Mouse (Mus musculus) forebrain, embryonic 10.5 days (tissue): ENCODE measurements around the gene Hsf2bp. TPM values are rescaled to one million over a fixed set of nuclear protein-coding genes. Genes with fewer than 3 reads are reported as not detected.

Experiments used
- DNase-seq: peaks from one replicate; pipeline ENCODE4 v3.0.0-alpha.2; 2017; ENCODE audit warnings: low spot score; ENCODE audit errors: extremely low spot score
- H3K27ac ChIP-seq: fragments of 300-500 bp; sonication (generic); 2 replicates; pipeline ENCODE4 v1.5.1; 2016; ENCODE audit warnings: mild to moderate bottlenecking
- H3K27me3 ChIP-seq: fragments of 300-500 bp; sonication (generic); 2 replicates; pipeline ENCODE4 v1.6.1; 2016; ENCODE audit warnings: mild to moderate bottlenecking; ENCODE audit not compliant: poor library complexity, severe bottlenecking
- H3K36me3 ChIP-seq: fragments of 300-500 bp; sonication (generic); replicated peaks from 2 replicates; pipeline ENCODE4 v1.6.1; 2016; ENCODE audit warnings: mild to moderate bottlenecking, moderate library complexity
- H3K4me1 ChIP-seq: fragments of 300-500 bp; sonication (generic); 2 replicates; pipeline ENCODE4 v1.6.1; 2016
- H3K4me3 ChIP-seq: fragments of 300-500 bp; sonication (generic); 2 replicates; pipeline ENCODE4 v1.5.1; 2016; ENCODE audit warnings: mild to moderate bottlenecking, moderate library complexity
- H3K9me3 ChIP-seq: fragments of 300-500 bp; sonication (generic); 2 replicates; pipeline ENCODE4 v1.6.1; 2016; ENCODE audit warnings: mild to moderate bottlenecking, moderate library complexity
- WGBS: fragments of 180-500 bp; shearing (Covaris S2); methylation state at CpG from one replicate; pipeline ENCODE4 v1.1.7; 2016; 5-methylcytosine and 5-hydroxymethylcytosine counted together
- polyA plus RNA-seq: library from polyadenylated mRNA; unstranded; fragments of >200 nt; fragmentation: Nextera tagmentation; extraction: Ambion mirVana; gene quantifications from 2 replicates; pipeline ENCODE4 v1.2.1, GENCODE M21; 2016

The Hsf2bp gene
- polyA plus RNA-seq, 1 experiment from 2014 or later: 0.52 TPM

DNA sequence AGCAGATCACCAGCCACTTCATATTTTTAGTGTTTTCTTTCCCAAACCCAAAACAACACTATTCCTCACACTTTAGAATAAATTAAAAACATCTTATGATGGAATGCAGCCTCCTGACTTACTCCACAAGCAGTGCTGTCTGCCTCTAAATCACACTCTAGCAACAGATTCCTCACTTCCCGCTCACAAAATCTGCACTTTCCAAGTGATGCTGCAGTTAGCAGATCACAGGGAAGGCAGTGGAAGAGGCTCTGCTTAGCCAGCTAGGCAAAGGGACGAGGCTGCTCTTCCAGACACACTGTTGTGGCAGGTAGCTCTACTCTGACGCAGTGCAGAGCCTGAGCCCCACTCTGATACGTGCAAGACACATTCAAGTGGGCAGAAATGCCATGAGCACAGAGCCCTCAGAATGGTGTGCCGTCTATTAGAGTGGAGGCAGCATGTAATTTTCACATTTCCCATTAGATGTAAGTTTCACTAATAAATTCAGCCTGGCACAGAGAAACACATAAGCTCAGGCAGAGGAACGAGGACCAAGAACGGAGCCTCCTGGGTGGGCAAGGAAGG is 62.4 kb downstream of the Hsf2bp start:
- no peaks in the 10 kb centered on the region for H3K27me3 ChIP-seq
- no peak for DNase-seq
- no peaks in the 10 kb centered on the region for H3K4me1 ChIP-seq
- no peaks in the 10 kb centered on the region for H3K36me3 ChIP-seq
- H3K27ac ChIP-seq: no peak overlapping the region
- WGBS: 88% methylated on average over 7 of the region's 7 CpGs
- no peaks in the 10 kb centered on the region for H3K9me3 ChIP-seq
- no peak overlapping the region for H3K4me3 ChIP-seq

DNA sequence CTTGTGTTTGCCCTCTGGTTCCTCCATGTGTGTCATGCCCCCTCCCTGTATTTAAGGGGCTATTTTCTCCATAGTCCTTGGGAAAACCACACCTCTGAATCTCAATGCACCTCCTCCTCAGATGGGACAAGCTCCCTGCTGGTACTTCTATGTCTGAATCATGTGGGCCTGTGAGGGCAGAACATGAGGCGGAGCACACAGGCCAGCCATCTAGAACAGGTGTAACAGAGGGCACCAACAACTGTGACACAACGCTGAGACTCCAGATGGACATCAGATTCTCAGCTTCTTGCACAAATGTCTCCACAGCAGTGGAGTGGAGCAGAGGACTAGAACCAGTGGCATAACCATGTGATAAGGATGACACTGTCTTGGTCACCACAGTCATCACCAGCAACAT is 65.3 kb downstream of the Hsf2bp start:
- no peak overlapping the region for H3K27ac ChIP-seq
- H3K4me1 ChIP-seq: peaks cover 1% of the 10 kb centered on the region; the same call in 1 of the 2 replicates
- no peak overlapping the region for H3K4me3 ChIP-seq
- no peaks in the 10 kb centered on the region for H3K9me3 ChIP-seq
- H3K36me3 ChIP-seq: no peaks in the 10 kb centered on the region
- WGBS: 85% methylated on average over 2 of the region's 2 CpGs
- H3K27me3 ChIP-seq: no peaks in the 10 kb centered on the region
- DNase-seq: no peak

DNA sequence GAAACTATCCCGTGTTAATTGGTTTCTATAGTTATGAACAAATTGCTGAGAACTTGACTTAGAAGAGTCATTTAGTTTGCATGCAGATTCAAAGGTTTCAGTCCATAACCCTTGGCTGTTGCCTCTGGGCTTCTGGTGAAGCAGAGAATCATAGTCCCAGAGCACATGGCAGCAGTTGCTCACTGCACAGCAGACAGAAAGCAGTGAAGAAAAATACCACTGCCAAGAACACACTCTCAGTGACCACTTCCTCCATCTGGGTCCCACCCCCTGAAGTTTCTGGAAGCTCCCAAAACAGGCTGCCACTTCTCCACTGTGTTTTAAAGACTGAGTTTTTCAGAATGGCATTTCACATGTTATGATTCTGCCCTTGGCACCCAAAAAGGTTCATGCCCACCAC is 67.3 kb downstream of the Hsf2bp start:
- peaks cover 11% of the 10 kb centered on the region; the same call in 1 of the 2 replicates for H3K4me1 ChIP-seq
- H3K27me3 ChIP-seq: no peaks in the 10 kb centered on the region
- H3K36me3 ChIP-seq: no peaks in the 10 kb centered on the region
- 94% methylated on average over 1 of the region's 1 CpGs for WGBS
- H3K27ac ChIP-seq: no peak overlapping the region
- no peak overlapping the region for H3K4me3 ChIP-seq
- H3K9me3 ChIP-seq: no peaks in the 10 kb centered on the region
- DNase-seq: no peak

DNA sequence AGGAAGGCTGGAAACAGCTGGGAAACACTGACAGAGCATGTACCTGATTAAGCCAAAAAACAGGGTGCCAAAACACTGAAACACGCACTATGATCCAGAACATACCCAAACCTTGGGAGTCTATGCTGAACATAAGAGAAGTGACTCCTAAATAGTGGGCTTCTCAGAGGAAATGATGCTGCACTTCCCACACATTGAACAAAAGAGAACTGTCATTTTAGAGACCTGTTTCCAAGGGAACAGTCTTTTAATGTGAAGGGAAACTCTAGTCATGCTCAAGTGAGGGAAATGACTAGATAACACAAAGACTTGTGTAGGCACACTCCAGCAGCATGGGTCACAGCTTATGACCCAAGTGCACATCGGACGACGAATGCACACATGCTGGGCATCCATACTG is 68.8 kb downstream of the Hsf2bp start:
- no peaks in the 10 kb centered on the region for H3K36me3 ChIP-seq
- WGBS: 95% methylated on average over 4 of the region's 4 CpGs
- H3K27ac ChIP-seq: no peak overlapping the region
- H3K4me1 ChIP-seq: peaks cover 11% of the 10 kb centered on the region; the same call in 1 of the 2 replicates
- no peak overlapping the region for H3K4me3 ChIP-seq
- H3K9me3 ChIP-seq: no peaks in the 10 kb centered on the region
- no peak for DNase-seq
- no peaks in the 10 kb centered on the region for H3K27me3 ChIP-seq

DNA sequence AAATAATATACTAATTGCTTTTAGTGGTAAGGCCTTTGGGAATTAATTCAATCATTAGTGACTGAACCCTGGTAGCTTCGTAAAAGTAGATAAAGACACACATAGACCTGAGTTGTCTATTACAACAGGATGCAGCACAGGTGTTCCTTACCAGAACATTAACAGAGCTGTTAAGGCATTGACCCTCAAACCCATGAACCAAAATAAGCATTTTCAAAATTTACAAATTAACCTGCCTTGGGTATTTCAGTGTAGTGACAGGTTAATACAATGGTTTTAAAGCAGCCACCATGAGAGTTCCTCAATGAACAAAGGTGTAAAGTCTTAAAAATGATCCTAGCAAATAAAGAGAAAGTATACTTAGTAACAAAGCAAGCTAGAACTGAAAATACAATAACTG is 69.6 kb downstream of the Hsf2bp start:
- Histone ChIP-seq H3K9me3 (no peaks in the 10 kb centered on the region), H3K27me3 (no peaks in the 10 kb centered on the region), H3K4me1 (peaks cover 11% of the 10 kb centered on the region; the same call in 1 of the 2 replicates), H3K27ac (no peak overlapping the region), H3K4me3 (no peak overlapping the region), H3K36me3 (no peaks in the 10 kb centered on the region)
- 98% methylated on average over 1 of the region's 1 CpGs for WGBS
- no peak for DNase-seq

DNA sequence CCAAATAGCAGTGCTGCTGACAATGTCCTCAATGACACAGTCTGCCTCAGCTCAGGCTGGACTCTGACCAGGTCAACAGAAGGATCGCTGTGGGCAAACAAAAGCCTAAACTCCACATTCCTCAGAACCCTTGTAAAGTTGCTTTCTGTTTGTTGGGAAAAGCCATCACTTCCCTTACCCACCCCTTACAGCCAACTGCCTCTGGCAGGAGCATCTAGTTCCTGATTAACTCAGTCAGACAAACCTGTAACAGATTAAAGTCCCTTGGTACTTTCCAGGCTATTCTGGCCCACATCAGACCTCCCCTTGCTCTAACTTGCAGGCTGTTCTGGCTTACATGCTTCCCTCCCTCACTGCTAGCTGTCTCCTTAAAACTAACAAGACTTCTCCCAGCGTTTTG is 70.5 kb downstream of the Hsf2bp start:
- no peak overlapping the region for H3K4me3 ChIP-seq
- H3K9me3 ChIP-seq: no peaks in the 10 kb centered on the region
- no peak for DNase-seq
- H3K36me3 ChIP-seq: no peaks in the 10 kb centered on the region
- no peaks in the 10 kb centered on the region for H3K27me3 ChIP-seq
- no peak overlapping the region for H3K27ac ChIP-seq
- 41% methylated on average over 2 of the region's 2 CpGs for WGBS
- peaks cover 11% of the 10 kb centered on the region; the same call in 1 of the 2 replicates for H3K4me1 ChIP-seq

DNA sequence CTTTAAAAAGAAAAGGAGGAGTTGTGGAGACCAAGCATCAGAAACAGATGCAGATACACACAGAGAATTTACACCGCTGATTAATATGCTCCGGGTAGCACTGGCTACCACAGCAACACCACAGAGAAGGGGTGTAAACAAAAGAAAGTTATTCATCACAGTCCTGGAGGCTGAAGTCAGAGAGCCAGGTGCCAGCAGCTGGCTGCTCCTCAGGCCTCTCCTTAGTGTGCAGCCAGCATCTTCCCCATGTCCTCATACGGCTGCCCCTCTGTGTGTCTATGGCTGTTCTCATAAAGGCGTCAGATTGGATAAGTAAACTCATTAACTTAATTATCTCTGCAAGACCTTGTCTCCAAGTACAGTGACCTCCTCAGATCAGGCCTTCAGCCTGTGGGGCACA is 73.2 kb downstream of the Hsf2bp start:
- 92% methylated on average over 4 of the region's 4 CpGs for WGBS
- H3K27me3 ChIP-seq: no peaks in the 10 kb centered on the region
- no peaks in the 10 kb centered on the region for H3K9me3 ChIP-seq
- H3K4me1 ChIP-seq: peaks cover 11% of the 10 kb centered on the region; the same call in 1 of the 2 replicates
- H3K36me3 ChIP-seq: no peaks in the 10 kb centered on the region
- no peak overlapping the region for H3K4me3 ChIP-seq
- DNase-seq: no peak
- H3K27ac ChIP-seq: no peak overlapping the region

DNA sequence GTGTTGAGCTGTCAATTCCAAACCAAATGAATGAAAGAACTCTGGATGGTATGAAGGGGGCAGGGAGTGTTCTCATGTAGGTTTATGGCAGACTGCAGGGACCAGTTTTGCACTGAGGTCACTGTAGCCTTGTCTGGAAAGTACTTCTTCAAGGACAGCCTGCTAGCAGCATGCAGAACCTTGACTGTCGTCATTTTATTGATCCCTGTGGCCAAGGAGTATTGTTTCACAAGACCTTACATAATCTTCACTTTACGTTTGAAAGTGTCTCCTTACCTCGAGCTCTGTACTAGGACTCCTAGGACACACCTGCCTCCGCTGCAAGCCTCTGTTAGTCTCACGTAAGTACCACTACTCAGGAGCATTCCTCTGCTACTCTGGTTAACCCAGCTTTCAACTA is 73.9 kb downstream of the Hsf2bp start:
- Histone ChIP-seq H3K9me3 (no peaks in the 10 kb centered on the region), H3K4me1 (peaks cover 11% of the 10 kb centered on the region; the same call in 1 of the 2 replicates), H3K27me3 (no peaks in the 10 kb centered on the region), H3K27ac (no peak overlapping the region), H3K36me3 (no peaks in the 10 kb centered on the region), H3K4me3 (no peak overlapping the region)
- 84% methylated on average over 5 of the region's 5 CpGs for WGBS
- DNase-seq: no peak

DNA sequence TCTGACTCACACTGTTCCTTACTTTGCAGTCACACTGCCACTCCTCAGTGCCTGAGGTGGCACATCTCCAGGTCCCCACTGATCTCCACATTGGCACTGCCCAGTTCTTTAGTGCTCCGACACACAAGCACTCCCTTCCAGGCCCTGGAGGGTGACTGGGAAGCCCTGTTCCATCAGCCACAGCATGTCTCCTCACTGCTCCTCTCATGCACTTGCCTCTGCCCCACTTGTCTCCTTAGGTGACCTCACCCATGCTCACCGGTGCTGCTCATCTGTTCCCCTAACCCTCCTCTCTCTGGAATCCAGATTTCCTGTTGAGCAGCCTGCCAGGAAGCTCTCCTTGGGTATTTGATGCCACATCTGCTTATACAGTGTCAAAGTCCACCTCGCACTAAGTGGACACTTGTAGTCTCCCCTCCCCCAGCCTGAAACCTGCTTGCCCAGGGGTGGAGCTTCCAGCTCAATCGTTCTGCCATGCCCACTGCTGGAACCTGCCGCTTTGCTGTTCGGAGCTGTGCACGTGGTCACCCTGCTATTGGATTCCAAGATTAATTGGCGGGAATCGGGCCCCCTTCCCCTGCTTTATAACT is 81.5 kb downstream of the Hsf2bp start:
- Histone ChIP-seq H3K27me3 (no peaks in the 10 kb centered on the region), H3K4me1 (no peaks in the 10 kb centered on the region), H3K4me3 (no peak overlapping the region), H3K36me3 (no peaks in the 10 kb centered on the region), H3K9me3 (no peaks in the 10 kb centered on the region; the same call in 1 of the 2 replicates), H3K27ac (no peak overlapping the region)
- 88% methylated on average over 9 of the region's 9 CpGs for whole genome bisulfite sequencing
- no peak for DNase-seq

DNA sequence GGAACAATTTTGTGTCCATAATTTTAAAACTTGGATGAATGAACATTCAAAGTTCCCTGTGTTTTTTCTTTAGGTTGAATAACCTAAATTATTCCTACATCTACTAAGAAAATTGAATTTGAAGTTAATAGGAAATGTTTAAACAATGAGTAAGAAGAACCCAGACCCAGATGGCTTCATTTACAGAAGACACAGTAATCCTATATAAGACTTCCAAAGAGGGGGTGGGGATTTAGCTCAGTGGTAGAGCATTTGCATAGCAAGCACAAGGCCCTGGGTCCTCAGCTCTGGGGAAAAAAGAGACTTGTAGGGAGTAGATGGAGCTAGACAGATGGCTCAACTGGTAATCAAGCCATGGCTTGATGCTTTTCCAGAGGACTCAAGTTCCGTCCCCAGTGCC is 87.1 kb downstream of the Hsf2bp start:
- no peaks in the 10 kb centered on the region for H3K27me3 ChIP-seq
- H3K4me1 ChIP-seq: no peaks in the 10 kb centered on the region
- H3K36me3 ChIP-seq: no peaks in the 10 kb centered on the region
- H3K9me3 ChIP-seq: no peaks in the 10 kb centered on the region
- H3K4me3 ChIP-seq: no peak overlapping the region
- no peak overlapping the region for H3K27ac ChIP-seq
- 79% methylated on average over 1 of the region's 1 CpGs for WGBS
- no peak for DNase-seq

DNA sequence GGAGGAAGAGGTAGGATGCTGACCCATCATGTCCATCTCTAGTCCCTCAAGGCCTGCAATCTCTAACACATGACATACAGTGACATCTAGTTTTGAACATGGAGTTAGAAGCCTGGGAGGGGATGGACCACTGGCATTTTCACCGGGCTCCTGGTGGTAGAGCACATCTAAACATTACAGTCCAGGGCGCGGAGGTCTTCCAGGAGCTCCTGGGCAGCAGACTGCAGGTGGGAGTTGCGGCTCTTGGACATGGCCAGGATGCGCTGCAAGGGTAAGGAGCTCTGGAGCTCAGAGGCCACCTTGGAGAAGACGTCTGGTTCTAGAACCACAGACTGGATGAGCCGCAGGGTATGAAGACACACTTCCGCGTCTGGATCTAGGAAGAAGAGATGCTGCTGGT is 89.7 kb downstream of the Hsf2bp start:
- DNase-seq: no peak
- no peak overlapping the region for H3K4me3 ChIP-seq
- no peaks in the 10 kb centered on the region for H3K9me3 ChIP-seq
- H3K36me3 ChIP-seq: no peaks in the 10 kb centered on the region
- WGBS: 94% methylated on average over 9 of the region's 9 CpGs
- peaks cover 5% of the 10 kb centered on the region; the same call in 1 of the 2 replicates for H3K4me1 ChIP-seq
- H3K27ac ChIP-seq: no peak overlapping the region
- H3K27me3 ChIP-seq: no peaks in the 10 kb centered on the region

DNA sequence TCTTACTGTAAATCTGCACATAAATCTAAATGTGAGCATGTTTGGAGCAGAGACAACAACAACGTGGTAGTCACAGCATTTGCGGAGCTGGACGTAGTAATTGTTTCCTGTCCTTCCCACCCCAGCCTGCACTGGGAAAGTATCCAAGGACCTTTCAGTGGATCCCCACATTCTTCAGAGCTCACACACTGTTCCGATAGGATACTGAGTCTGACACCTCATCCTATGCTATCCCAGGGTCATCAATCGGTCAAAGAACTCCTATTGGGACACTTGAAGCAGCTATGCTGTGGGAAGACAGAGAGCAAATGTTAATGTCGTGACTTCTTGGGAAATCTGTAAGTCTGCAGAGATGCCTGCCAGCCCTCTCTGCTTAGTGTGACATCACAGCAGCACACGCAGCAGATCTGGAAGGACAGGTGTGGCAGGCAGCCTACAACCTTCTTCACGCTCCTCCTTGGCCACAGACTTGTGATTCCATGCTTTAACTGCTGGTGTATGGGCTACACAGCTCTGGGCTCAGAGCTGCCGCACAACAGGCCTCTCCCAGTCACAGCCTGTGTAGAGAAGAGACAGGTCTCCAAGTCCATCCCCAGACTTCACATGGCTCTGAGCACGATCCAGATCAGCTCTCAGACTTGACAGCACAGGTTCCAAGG is 92.1 kb downstream of the Hsf2bp start:
- no peak for DNase-seq
- no peaks in the 10 kb centered on the region for H3K27me3 ChIP-seq
- H3K4me3 ChIP-seq: no peak overlapping the region
- H3K36me3 ChIP-seq: no peaks in the 10 kb centered on the region
- 86% methylated on average over 10 of the region's 10 CpGs for WGBS
- no peak overlapping the region for H3K27ac ChIP-seq
- H3K4me1 ChIP-seq: peaks cover 6% of the 10 kb centered on the region
- H3K9me3 ChIP-seq: no peaks in the 10 kb centered on the region

DNA sequence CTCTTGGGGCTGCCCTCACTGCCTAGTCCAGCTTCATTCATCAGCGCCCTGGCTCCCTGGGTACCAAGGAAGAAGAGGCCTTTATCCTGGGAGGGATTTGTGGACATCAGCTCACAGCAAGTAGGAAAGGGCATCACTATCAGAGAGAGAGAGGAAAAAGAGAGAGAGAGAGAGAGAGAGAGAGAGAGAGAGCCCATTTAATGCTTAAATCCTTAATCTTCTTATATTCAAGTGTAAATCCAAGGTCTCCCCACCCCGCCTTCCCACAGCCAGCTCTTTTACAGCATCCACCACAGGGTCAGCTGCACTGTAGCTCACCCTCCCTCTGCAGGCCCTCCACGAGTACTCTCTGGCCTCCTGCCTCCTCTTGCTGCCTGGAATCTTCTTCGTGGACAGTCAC is 94.5 kb downstream of the Hsf2bp start:
- H3K36me3 ChIP-seq: no peaks in the 10 kb centered on the region
- DNase-seq: no peak
- H3K27ac ChIP-seq: no peak overlapping the region; the same call in 1 of the 2 replicates
- no peak overlapping the region for H3K4me3 ChIP-seq
- peaks cover 20% of the 10 kb centered on the region for H3K4me1 ChIP-seq
- no peaks in the 10 kb centered on the region for H3K9me3 ChIP-seq
- 50% methylated on average over 4 of the region's 4 CpGs for WGBS
- no peaks in the 10 kb centered on the region for H3K27me3 ChIP-seq
